Mouse (Mus musculus): ENCODE results near the gene Nectin1.

Gene Nectin1

DNA sequence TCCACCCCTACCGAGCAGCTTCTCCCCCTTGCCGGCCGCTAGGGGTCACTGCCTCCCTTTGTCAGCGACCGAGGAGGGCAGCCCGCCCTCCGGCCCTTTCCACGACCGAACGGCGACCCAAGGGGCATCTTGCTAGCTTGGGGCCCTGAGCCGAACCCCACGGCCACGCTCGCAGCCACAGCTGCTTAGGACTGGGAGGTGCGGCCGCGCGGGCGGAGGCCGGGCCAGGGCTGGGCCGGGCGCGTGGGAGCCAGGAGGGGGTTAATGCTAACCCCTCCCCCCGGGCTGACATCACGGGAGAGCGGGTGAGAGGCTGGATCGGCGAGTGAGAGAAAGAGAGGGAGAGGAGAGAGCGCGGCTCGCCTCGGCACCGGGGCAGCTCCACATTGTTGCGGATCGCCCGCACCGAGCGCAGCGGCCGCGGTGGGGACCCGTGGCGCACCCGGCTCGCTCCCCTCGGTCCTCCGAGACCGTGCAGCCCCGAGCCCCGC, at the start of gene Nectin1:
Gene Nectin1 (plus strand): TSS at position 338 of the 491 bp plus-strand sequence.
- DNase-seq (ENCODE audit: low spot score in 2 of 2), result peak; percentile 34 to 72

DNA sequence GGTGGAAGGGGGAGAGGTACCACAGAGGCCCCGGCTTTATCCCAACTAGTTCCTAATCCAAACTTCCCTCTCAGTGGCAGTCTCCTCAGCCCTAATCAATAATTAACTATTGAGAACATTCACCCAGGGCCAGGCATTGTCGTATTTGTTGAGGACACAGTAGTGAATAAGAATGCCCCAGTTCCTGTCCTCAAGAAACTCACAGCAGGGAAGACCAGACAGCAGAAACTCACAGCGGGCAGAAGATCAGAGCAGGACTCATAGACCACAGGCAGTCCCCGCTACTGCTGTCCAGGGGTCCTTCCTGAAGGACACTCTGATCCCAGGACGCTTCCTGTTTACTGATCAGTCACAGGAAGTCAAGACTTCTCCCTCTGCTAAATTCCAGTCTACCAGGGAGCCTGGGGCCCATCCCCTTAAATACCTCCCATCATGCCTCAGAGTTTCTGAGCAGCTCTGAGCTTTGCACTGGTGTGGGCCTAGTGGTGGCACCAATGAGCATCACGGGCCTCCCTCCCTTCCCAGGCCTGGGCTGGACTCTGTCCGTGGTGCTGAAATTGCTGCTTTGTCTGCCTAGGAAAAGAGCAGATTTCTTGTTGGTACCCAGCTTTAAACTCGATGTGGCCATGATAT, 45.6 kb upstream of the Nectin1 start:
- DNase-seq (ENCODE audit: low spot score in 2 of 2), result peak in 1 of 2 experiments; percentile 39

DNA sequence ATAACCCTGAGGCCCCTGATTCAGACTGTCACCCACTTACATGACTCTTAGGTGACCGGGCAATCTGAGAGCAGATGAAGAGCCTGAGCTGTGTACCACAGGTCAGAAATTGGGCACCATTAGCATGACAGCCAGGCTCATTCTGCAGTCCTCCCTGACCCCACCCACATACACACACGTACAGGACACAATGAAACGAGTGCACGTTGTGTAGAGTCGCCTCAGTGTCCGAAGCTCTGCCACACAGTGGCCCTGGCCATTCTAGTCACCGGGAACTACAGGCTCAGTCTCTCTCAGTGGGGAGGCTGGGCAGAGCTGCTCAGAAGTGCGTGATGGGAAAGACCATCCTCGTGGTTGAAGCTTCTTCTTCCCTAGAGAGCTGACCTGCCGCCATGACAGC, 44.9 kb upstream of the Nectin1 start:
- DNase-seq (ENCODE audit: low spot score in 2 of 2), result no peak

DNA sequence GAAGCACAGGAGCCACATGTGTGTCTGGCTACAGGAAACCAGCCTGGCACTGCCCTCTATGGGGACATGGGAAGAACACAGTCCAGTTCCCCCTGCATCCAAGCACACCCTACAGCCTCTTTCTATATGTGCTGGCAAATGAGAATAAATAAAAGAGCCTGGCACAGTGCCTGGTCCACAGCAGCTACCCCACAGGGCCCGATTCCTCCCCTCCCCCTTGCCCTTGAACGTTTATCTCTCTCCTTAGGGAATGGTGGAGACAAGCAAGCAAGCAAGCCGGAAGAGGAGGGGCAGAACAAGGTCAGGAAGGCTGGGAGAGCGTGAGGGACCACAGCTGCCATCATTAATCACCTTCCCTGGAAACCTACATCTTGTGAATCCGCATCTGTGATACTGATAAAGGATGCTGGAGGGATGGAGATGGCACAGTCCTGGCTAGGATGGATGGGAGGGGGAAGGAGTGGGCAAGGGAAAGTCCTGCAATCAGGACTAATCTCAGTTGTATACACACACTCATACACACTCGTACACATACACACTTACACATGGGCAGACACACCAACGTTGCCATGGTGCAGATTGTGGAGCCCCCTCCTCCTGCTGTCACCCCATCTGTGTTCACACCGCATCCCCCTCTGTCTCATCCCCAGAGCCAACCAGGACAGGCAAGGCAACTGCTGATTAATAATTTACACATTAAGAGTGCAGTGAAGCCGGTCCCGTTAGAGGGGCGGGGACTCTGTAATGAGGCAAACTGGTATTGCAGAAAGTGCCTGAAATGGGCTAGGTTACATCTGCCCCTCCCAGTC, 44.2 kb upstream of the Nectin1 start:
- no peak for DNase-seq (ENCODE audit: low spot score in 2 of 2)

DNA sequence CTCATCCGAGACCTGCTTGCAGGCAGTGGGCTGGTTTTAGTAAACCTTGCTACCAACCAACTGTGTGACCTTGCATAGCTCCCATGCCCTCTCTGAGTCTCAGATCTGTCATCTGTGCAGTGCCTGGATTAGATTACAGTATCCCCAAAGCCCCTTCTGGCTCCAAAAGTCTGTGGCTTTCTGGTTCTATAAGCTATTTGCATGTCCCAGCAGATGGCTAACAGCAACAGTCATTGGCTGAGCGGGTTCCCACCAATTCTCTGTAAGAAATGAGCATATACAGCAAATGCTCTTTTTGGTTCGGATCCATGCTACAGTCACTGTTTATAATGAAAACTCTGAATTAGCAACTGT, 43.6 kb upstream of the Nectin1 start:
- DNase-seq (ENCODE audit: low spot score in 2 of 2), result no peak

DNA sequence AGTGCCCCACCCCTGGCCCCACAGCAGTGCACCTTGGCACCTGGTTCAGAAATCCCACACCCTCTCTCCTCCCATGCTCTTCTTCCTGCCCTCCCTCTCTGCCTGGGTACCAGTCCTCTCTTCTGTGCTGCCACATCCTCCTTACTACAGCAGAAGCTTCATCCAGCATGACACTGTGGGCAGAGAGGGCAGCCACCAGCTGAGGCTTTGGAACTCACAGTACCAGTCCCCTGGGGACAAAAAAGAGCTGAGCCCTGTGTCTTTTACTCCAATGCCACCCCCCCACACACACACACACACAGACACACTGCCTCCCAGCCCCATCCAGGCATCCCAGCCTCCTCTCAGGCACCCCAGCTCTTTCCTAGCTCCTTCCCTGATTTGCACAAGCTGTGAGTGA, 42.0 kb upstream of the Nectin1 start:
- no peak for DNase-seq (ENCODE audit: low spot score in 2 of 2)

DNA sequence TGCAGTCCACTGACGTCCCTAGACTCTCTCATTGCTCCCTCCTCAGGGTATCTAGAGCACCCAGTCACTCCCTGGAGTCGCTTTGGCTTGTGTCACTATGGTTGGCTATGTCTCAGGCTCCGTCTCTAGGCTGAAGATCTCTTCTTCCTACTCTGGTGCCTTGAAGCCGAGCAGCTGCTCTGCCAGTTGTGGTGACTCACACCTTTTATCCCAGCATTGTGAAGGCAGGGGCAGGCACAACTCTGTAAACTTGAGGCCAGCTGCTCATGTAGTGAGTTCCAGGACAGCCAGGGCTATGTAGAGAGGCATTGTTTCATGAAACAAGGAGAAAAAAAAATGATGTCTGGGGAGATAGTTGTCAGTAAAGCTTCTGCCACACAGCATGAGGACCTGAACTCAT, 36.2 kb upstream of the Nectin1 start:
- no peak for DNase-seq (ENCODE audit: low spot score in 2 of 2)

DNA sequence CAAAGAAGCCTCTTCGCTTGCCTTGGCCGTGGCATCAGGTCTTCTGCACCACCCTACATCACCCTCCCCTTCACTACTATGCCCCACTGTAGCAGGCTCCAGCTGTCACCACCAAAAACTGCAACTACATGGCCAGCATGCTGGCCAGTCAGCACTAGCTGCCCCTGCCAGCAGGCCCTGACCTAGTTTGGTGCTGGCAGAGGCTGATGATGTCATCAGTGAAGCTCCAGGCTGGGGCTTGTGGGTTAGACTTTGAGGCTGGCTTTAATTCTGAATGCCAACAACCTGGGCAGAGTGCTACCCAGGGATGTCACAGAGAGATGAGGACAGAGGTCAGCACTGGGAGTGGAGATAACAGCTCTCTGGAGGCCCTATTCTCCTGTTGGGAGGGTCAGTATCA, 35.1 kb upstream of the Nectin1 start:
- DNase-seq (ENCODE audit: low spot score in 2 of 2), result no peak

DNA sequence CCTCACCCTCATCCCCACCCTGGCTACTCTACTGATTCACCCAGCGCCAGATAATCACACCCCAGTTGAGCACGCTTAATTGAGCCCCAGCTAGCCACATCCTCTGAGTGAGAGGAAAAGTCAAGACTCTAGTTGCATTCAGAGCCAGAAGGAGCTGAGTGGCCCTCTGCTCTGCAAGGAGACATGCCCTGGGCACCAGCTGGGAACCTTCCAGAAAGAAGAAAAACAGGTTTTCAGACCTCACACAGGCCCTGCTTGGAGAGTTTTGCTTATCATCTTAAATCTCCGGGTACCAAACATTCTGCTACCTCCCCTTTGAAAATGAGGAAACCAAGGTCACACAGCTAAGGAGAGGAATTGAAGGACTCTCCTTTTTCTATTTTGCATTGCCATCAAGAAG, 30.4 kb upstream of the Nectin1 start:
- no peak for DNase-seq (ENCODE audit: low spot score in 2 of 2)

DNA sequence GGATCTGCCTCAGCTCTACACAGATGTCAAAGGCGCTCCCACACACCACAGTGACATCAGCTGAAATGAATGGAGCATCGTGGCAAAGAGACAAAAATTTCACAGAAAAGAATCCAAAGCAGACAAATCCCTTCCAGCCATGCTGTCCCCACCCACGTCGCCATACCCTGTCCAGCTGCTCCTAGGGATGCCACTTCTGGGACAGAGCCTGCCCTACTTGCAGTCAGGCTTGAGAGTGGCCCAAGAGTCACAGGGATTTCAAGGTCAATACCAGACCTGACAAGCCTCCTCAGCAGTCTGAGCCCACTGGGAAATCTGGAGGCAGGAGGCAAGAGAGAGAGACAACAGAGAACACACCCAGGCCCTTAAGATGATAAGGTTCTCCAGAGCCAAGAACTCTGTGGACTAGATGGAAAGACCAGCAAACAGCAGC, 24.4 kb upstream of the Nectin1 start:
- DNase-seq (ENCODE audit: low spot score in 2 of 2), result no peak

DNA sequence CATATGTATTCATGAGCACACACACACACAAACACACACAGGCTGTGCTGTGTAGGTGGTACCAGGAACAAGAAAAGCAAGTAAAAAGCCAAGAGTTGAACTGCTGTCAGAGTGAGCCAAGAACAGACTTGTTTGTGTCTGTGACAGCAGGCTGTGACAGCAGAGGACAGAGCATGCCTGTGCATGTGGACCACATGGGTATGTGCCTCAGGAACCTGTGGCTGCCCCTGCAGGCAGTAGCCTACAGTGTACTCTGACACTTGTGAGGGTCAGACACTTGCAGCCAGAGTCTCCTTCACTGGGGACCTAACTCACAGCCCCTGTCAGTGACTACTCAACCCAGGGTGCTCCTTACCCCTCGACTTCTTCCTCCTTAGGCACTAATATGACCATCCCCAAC, 23.7 kb upstream of the Nectin1 start:
- no peak for DNase-seq (ENCODE audit: low spot score in 2 of 2)

DNA sequence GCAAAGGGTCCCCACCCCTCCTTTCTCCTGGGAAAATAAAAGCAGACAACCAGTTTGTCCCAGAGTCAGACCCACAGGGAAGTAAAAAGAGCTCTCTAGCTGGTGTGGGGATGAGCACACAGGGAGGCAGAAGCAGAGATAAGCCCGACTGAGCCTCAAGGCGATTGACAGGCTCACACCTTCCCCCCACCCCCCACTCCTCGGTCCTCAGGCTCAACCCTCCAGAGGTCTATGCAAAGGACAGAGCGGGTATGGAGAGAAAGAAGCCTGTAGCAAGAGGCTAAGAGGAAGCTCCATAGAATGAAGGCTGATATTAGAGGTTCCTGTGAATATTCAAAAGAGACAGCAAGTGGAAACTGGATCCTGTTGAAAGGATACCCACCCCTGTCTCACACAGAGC, 19.7 kb upstream of the Nectin1 start:
- no peak for DNase-seq (ENCODE audit: low spot score in 2 of 2)

DNA sequence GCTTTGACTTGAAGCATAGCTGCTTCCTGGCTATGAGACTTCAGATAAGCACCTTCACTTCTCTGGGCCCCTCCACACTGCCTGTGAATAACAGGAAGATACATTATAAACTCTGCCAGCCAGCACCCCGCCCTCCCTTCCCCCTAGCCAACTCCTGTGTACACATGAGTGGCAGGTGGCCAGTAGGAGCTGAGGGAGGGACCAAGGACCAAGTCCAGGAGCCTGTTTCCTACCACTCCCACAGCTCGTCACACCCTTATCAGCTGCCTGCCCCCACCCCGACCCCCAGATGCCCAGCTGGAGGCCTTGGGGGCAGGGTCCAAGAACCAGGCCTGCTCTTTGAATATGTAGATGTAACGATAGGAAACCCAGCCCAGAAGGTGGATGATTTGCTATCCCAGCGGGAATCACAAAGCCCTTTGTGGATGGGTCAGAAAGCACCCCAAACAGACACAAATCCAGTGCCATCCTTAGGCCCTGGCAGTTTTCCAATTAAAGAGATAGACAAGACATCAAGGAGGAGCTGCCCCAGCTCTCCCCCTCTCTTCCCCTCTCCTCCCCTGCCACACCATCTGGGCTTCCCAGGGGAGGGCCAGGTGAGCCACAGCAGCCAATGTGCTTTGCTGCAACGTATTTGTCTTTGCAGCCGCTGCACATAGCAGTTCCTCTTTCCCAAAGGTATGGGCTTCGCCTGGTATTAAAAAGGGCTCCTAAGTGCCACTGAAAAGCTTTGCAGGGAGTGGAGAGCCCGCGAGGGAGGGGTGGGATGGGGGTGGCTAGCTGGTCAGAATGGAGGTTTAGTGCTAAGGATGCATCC, 14.1 kb upstream of the Nectin1 start:
- DNase-seq (ENCODE audit: low spot score in 2 of 2), result no peak

DNA sequence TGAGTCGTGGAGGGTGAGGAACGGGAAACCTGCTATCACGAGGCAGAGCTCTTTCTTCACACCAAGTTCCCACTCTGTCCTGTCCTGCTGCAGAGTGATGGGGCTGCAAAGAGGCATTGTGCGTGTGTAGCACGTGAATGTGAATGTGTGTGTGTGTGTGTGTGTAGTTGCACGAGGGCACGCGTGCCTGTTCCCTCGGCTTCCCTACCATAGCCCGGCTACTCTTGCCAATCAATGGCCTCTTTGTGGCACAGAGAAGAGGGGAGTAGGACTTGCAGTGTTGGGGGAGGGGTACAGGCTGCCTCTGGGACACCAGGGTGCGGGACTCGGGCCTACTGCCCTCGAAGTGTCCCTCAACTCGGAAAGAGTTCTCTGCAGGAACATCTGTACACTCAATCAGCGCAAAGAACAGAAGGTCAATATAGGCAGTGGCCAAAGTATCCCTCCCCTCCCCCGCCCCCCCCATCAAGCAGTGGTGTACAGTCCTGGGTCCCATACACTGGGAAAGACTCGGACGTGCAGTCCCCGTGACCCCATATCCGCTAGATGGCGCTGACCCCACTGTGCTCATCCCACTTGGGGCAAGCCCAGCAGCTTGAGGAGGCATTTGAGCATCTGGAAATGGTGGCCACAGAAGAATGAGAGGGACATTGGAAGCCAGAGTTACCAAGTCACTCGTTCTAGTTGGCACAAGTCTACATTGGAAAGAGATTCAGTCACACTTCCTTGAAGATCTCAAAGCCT, 13.3 kb upstream of the Nectin1 start:
- DNase-seq (ENCODE audit: low spot score in 2 of 2), result peak in 1 of 2 experiments; percentile 46

DNA sequence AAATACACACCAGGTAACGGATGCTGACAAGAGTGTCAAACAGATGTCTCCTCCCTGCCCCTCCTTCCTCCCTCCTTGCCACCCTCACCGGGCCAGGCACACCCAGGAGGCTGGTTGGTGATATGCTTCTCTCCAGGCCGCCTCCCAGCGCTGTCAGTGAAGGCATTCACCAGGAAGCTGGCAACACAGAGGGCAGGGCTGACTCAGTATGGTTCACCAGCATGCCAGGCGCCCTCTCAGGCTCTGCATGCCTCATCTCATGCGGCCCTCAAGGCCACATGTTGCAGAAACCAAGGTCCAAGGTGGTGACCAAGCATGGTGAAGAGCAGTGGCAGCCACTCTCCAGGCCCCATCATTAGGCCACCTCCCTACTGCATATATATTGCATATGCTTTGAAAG, 11.9 kb upstream of the Nectin1 start:
- DNase-seq (ENCODE audit: low spot score in 2 of 2), result no peak

DNA sequence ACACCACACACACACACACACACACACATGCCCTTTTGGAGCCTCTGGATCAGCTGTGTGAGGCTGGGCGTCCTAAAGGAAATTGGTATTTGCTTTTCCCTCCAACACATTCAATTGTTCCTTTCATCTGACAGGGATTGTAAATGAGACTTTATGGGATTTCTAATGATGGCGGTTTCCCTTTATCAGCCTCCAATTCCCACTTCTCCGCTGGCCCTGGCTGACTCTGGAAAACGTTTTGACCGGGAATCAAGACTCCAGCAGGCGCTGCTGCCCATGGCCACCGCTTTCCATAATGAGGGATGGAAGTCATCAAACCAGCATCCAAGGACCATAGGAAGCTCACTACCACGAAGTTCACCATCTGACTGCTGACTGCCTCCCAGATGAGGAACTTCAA, 11.1 kb upstream of the Nectin1 start:
- DNase-seq (ENCODE audit: low spot score in 2 of 2), result no peak

DNA sequence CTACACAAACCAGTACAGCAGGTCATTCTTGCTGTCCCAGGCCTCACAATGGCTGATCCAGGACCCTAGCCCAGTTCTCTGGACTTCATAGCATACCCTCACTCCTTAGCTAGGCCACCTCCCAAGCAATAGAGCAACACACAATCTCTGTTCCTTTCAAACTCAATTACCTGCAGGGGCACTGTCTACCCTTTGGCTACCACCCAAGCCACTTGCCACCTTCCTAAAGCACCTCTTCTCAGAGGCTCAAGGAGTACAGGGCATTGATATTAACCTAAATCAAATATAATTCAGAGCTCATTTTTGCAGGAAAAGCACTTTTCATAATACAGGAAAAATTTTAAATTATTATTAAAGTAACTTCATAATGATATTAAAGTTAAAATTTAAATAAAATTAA, 8.8 kb upstream of the Nectin1 start:
- no peak for DNase-seq (ENCODE audit: low spot score in 2 of 2)

DNA sequence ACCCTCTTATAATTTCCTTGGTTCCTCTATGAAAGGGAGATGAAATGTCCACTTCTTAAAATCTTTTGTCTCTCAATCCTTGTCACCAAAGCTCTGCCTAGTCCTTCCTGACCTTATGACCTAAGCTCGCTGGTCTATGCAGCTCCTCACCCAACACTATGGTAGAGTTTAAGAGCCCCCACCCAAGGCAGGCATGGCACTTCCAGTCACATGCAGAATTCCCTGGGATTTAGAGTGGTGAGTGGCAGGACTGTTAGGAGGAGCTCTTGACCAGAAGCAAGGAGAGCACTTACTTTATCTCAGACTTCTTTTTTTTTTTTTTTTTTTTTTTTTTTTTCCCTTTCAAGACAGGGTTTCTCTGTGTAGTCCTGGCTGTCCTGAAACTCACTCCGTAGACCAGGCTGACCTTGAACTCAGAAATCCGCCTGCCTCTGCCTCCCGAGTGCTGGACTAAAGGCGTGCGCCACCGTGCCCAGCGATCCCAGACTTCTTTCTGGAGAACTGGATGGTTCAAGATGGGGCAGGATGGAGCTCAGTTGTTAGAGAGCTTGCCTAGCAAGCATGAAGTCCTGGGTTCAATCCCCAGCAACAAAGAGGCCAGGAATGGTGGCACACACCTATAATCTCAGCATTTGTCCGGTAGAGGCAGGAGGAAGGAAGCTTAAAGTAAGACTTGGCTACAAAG, 7.6 kb upstream of the Nectin1 start:
- no peak for DNase-seq (ENCODE audit: low spot score in 2 of 2)

DNA sequence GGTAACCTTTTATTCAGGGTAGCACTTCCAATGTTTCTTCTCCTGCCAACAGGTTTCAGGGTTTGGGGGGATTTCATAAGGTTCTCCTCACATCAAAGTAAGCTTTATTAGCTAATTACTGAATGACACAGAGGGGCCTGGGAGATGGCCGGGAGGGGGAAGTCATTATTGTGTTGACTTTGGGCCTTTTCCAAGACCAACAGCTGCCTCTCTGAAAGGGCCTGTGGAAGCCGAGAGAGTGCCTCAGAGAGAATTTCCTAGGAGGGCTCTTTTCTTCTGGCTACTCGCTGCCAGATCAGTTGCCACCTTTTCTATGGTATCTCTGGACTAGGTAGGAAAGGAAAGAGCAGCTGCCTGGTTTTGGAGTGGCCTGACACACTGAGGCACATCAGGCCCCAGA, 6.5 kb upstream of the Nectin1 start:
- no peak for DNase-seq (ENCODE audit: low spot score in 2 of 2)

DNA sequence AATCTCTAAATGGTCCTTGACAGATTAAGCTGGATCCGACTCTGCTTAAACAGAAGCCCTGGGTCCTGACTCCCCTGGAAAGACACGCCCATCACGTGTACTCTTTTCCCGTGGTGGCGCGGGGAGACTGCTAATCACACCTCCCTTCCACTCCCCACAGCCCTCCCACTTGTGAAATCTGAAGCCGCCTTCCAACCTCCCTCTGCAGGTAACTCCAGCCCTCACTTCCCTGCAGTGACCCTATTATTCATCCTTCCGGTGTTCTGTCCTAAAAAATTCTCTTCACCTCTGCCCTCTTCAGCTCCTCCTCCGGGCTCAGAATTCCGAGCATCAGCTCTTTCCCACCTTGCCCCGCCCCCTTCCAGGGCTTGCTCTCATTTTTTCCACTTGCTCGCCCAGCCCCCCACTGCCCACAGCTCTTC, 5.9 kb upstream of the Nectin1 start:
- DNase-seq (ENCODE audit: low spot score in 2 of 2), result no peak

DNA sequence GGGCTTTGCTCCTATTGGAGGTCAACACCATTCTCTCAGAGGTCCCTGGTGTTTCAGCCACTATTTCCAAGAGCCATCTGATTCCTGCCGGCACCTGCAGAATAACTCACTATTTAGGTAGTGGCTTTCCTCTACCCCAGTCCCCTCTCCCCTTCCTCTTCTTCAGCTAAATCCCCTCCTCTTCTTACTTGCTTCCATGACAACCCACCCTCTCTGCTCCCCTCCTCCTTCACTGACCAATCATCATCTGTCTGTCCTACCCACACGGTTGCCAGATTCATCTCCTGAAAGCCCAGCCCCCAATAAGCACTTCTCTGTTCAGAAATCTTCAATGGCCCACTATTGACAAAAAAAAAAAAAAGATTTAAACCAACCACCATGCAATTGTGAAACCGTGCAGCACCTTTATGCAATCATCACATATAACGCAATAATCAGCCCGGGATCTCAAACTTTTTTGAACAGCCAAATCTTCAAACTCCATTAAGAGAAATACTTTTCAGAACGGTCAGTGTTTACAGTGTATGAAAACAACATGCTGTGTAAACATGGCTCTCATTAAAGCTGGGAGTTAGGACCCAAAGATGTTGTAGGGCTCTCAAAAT, 5.2 kb upstream of the Nectin1 start:
- no peak for DNase-seq (ENCODE audit: low spot score in 2 of 2)

Data from thymus, postnatal 10 days (tissue).